Mouse (Mus musculus): ENCODE measurements around the gene Clmp.
A peak's percentile ranks its signal among the peaks of the same experiment; 100 is the strongest.

- TF ChIP-seq EP300 (IDR thresholded peaks at IDR 0.05; ENCODE audit: insufficient read depth, low read depth, low read length) = peak; percentile 97
- no peak for TF ChIP-seq POLR2A (IDR thresholded peaks at IDR 0.05; ENCODE audit: insufficient read depth, low read length)
Measured at GRCm38 (mm10) chr9:40794251-40794650, 108.5 kb downstream of the Clmp start.

All from ES-Bruce4 (cell line).